Mouse (Mus musculus): ENCODE measurements at regions not wholly inside any gene's neighbourhood (a gene's known extent, or its start where the extent isn't known, plus 50 kb on each side); places are given as distances from the start of the nearest gene placed in this dataset.

DNA sequence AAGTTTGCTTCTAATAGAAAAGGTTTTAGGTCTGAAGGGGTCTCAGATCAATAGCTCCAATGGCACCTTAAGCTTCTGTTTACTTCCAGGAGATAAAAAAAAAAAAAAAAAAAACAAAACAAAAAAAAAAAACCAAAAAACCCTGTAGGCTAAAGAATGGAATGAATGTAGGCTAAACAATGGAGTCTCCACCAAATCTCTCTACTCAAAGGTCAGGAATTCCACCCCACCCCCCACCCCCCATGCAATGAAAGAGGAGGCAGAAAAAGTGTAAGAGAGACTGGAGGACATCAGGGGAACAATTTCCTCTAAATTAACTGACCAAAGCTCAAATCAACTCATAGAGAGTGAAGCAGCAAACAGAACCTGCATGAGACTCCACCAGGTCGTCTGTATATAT is 122.1 kb upstream of the Sel1l start:
- TF ChIP-seq POLR2A (IDR thresholded peaks at IDR 0.05; ENCODE audit: insufficient read length, low read depth): no peak
- TF ChIP-seq TCF3 (IDR thresholded peaks at IDR 0.05; ENCODE audit: insufficient read length, low read depth): no peak
- no peak for TF ChIP-seq TCF12 (IDR thresholded peaks at IDR 0.05; ENCODE audit: insufficient read depth, poor library complexity, severe bottlenecking)
